Mouse (Mus musculus) kidney, adult 2 months (tissue): Measurements from ENCODE around the gene Rbbp5.

Experiments
- CTCF ChIP-seq: fragments of 200-500 bp; conservative IDR thresholded peaks from 2 replicates; pipeline ENCODE4 v1.5.1; 2011; ENCODE audit warnings: low read depth, mild to moderate bottlenecking, control low read depth, low read length, moderate library complexity, mixed read lengths; ENCODE audit not compliant: insufficient read depth, insufficient read length
- POLR2A ChIP-seq: fragments of 200-500 bp; IDR thresholded peaks from one replicate; pipeline ENCODE4 v1.6.1; 2011; ENCODE audit warnings: low read depth, low read length, control low read depth

GRCm38 (mm10) chr1:132481619-132482018 lies 4.5 kb downstream of the Rbbp5 start:
- no peak for TF ChIP-seq CTCF
- no peak for TF ChIP-seq POLR2A
